Mouse (Mus musculus) lung, postnatal 14 days (tissue): Measurements from ENCODE around the gene Sgk1.
"Not testable (repeated sequence)": the region's sequence is repeated elsewhere in the genome, so short reads cannot be mapped to it uniquely, and the experiment has no call there.

Source experiments
- DNase-seq: peaks from one replicate; pipeline ENCODE4 v3.0.0; 2021

Gene Sgk1

DNA sequence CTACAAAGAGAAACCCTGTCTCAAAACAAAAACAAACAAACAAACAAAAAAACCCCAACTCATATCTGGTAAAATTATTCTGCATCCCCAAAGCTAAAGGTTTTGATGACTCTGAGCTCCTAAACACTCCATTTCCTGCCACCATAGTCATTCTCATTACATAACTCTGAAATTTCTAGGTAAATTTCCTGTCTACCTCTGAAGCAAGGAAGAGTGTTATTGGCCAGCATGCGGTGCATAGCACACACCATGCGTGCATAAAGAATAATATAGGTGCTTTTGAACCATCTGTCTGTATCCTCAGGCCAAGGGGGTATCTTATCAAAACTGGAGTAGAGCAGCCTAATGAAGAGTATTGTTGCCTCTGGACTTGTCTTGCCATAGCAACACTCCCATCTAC lies 13.8 kb upstream of the Sgk1 start:
- DNase-seq = no peak

DNA sequence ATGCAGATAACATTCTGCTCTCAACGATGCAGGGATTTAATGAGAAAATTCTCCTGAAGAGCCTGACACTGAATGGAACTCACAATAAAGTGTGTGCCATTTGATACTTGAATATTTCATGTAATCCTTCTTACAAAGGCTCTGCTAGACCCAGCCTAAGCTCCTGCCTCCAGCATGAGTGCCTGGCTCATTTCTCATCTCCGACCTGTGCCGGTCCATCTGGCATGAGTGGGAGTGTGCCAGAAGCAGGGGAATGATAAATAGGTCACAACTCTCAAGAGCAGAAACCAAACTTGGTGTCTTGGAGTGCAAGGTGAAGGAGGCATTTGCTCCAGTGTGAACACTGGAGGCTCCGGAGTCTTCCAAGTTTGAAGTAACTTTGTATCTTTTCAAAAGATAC lies 13.4 kb upstream of the Sgk1 start:
- DNase-seq = no peak

DNA sequence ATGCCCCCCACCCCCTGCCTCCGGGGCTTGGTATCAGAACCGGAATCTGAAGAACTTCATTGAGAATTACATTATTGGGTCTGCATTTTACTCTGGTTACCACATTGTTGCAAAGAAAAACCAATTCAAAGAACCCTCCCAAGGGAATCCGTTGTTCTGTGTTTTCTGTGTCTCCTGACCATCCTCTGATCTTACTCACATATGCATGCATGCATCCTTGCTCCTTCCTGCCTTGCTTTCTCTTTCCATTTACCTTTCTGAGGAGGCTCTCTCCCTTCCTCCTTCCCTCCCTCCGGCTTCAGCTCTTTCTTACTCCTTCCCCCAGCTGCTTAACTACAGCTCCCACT lies 174 bp upstream of the Sgk1 start:
- DNase-seq = no peak

DNA sequence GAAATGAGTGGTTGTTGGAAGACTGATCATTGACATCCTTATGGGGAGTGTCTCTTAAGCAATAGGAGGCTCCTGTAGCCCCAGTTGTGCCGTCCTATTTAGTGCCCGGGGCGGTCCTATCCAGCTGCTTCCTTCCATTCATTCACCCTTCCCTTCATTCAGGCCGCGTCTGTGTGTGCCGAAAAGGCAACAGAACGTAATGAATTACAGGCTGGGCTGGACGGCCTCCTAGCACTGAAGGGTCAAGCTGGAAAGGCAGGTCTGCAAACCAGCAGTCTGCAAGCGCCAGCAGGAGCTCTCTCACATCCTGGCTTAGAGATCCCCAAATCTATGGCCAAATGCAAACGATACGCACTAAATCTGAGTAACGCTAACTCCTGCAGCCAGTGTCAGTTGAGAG lies 1.6 kb downstream of the Sgk1 start:
- DNase-seq = no peak

DNA sequence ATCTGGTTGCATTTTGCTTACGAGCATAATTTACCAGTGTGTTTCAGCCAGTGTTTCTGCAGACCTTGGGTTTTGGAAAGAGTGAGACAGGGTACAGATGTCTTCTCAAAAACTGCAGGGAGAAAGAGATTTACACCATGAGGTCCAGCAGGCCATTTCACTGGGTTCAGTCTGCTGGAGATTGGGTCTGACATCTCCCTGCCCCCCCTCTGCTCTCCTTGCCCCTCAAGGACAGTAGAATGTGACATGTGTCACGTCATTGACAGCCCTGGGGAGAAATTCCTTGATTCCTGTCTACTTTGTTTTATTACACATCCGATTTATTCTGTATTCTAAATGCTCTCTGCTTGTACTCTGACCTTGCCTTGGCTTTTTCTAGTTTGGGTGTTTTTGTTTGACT lies 2.5 kb downstream of the Sgk1 start:
- no peak for DNase-seq

DNA sequence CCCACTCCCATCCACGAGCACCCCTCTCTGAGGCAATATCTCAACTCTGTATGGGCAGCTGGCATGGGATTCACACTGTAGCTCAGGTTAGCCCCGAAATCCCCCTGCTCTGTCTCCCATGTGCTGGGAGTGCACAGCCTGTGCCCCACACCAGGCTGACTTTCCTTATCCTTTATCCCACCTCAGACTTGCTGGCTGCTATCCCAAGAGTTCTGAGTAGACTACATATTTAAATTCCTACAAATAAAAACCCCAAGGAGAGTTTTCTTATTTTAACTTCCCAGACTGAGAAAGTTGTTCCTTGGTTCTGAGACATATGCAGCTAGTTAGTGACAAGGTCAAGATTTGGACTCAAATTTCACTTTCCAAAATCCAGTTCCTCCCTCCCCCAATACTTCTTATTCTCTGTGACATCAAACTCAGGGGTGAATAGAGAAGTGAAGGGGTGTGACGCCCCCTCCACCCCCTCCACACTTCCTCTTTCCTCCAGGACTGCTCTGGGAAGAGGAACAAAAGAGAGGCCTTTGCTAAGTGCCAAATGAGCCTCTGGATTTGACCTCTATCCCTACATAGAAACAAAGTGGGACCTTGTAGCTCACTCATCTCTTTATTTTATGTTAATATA lies 7.3 kb downstream of the Sgk1 start:
- DNase-seq = no peak

DNA sequence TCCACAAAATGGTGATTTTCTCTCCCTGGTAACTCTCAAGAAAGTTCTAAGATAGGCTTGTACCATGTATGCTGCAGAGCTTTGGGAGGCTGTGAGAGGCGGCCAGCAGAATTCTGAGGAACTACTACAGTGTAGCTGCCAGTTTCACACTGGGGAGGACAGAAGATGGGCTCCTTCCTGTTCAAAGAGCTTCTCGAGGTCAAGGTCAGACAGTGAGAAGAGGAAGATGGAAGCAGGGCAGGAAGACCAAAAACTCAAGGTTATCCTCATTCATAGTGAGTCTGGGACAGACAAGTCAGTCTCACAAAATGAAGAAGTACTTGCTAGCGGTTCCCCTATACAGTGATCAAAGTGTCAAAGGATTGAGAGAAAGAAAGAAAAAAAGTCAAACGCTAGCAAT lies 8.3 kb downstream of the Sgk1 start:
- DNase-seq = no peak

DNA sequence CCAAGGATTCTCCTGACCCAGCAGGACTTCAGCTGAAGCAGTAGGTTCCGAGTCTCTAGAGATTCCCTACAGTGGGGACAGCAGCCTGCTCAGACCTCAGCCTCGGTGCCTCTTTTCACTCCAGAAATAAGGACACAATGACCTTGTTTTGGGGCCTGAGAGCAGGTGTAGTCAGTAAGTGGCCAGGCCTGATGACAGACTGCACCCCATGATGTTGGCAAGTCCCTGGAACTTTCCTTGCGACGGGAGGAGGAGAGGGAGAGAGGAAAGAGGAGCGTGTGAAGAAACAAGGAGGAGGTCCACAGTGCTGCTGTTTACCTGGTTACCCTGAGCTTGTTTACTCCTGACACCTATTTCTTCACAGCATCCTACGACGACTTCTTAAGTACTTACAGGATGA lies 9.5 kb downstream of the Sgk1 start:
- no peak for DNase-seq

DNA sequence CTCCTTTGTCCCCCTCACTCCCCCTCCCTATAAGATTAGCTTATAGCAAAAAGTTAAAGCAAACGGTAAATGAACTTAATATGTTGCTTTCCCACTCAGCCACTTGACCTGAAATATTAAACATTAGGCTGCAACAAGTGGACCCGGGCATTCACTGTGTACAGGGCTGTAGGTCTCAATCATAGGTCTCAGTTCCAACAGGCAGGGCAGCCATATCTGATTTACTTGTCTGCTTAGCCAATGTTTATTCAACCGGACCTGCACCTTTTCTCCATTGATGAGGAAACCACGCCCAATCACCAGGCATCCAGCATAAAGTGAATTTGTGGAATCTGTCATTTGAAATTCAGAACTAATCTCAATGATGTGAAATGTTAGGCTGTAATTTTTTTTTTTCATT lies 10.1 kb downstream of the Sgk1 start:
- DNase-seq = no peak

DNA sequence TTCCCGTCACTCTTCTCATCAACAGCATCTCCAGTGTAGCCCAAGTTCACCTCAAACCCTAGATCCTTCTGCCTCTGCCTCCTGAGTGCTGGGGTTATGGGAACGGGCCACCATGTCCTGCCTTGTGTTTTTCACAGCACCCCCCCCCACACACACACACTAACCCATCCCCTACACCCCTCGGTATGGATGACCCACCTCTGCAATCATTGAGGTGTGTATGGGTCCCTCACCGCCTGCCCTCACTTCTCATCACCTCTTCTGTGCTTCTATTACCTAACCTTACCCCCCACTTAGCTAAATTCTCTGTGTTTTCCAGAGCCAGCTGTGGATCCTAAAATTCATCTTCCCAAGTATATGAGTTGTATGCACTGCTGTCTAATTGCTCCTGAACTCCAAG lies 16.4 kb downstream of the Sgk1 start:
- DNase-seq = no peak

DNA sequence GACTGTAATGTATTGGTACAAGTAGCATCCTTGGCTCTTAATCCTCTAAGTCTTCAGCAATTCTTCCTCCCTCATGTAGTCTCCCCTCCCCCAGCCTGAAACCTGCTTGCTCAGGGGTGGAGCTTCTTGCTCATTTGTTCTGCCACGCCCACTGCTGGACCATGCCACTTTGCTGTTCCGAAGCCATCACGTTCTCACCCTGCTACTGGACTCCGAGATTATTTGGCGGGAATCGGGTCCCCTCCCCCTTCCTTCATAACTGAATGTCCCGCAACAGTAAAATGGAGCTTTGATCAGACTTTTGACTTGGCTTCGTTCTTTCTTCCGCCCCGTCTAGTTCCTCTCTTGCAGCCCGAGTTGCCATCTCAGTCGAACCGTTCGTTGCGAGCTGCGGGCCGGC lies 16.9 kb downstream of the Sgk1 start:
- DNase-seq = not testable (repeated sequence)

DNA sequence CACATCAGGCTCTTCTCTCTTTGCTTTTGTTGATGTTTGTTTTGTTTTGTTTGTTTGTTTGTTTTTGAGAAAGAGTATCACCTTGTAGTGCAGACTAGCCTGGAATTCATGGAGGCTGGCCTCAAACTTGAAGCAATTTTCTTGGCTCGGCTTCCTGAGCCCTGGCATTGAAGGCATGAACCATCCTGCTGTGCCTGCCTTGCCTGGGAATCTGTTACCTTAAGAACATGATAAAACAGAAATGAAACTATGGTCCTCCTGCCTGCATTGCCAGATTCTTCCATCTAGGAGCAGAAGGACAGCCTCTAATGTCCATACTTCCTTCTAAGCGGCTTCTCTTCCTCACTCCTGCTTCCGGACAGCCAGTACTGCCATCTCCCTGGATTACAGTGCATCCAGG lies 17.4 kb downstream of the Sgk1 start:
- no peak for DNase-seq

DNA sequence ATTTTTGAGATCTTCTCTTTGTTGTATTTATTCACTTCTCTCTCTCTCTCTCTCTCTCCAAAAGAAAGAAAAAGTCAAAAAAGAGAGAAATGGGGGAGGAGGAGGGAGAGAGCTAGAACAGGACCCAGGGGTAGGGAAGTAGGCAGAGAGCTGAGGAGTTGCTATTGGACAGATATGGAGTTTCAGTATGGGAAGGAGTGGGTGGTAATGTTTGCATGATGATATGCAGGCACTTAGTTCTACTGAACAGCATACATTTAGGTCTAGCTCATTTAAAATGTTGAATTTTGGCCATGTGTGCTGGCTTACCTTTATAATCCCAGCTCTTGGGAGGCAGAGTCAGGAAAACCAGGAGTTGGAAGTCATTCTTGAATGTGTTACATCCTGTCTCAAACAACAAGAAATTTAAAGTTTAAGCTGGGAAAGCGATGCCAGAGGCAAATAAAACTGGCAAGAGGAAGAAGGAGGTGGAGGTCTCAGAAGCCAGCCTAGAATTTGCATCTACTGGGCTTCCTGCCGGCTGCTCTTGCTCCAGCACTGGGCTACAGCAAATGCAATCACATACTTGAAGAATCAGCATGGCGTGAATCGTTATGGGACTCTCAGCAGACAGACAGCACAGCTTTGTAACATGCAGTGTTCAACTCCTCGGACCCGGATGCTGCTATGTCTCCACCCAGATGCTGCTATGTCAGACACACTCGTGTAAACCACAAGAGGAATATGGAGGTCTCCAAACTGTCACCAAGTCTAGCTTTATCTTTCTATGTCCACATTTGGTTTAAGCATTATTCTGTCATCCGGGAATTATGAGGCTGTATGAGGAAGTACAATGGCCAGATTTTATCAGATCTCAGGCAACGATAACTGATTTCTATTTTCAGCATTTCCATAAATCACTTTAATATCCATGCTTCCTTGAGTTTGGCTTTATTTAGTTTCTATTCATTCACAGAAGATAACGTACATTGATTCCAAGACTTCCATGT lies 20.5 kb downstream of the Sgk1 start:
- DNase-seq = no peak

DNA sequence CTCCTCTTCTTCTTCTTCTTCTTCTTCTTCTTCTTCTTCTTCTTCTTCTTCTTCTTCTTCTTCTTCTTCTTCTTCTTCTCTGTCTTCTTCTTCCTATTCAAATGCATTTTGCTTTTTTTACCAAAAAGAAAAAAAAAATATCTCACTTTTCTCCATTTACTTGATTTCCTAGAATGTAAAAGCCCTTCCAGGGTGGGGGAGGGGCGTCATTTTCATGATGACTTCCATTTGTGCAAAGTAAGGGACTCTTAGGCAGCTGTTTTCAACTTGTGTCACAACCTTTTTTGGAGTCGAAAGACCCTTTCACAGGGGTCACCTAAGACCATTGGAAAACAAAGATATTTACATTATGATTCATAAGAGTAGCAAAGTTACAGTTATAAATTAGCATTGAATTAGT lies 22.2 kb downstream of the Sgk1 start:
- DNase-seq = no peak

DNA sequence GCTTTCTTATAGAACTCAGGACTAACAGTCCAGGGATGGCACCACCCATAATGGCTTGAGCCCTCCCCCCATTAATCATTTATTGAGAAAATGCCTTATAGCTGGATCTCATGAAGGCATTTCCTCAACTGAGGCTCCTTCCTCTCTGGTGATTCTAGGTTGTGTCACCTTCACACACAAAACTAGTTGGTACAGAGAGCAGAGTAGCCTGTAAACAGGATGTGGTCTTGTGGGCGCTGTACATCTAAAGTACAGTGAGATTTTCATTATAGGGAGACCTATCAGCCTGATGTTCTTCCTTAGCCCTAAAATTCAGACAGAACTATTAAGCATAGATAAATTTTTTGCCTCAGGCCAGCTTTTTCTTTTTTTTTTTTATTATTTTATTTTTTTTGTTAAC lies 23.6 kb downstream of the Sgk1 start:
- no peak for DNase-seq

DNA sequence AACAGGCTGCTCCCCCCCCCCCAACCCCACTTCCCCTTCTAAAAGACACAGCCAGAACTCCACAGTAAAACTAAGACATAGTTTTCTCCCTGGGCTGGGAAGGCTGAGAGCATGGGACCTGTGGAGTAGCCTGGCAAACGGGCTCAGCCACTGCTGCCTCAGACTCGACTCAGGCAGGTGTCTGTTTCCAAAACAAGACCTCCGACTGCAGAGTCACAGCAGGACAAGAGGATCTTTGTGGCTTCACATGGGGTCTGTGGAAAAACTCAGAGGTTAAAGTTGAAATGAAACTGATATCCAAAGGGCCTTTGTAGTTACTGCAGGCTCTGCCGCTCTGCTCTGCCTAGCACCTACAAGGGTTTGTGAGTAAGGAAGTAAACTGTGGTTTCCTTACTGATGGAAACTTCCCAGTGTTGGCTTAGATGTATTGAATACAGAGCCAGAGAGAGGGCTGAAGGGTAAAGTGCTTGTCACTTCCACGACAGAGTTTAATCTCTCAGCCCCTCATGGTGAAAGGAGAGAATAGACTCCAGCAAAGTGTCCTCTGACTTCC lies 25.0 kb downstream of the Sgk1 start:
- no peak for DNase-seq

DNA sequence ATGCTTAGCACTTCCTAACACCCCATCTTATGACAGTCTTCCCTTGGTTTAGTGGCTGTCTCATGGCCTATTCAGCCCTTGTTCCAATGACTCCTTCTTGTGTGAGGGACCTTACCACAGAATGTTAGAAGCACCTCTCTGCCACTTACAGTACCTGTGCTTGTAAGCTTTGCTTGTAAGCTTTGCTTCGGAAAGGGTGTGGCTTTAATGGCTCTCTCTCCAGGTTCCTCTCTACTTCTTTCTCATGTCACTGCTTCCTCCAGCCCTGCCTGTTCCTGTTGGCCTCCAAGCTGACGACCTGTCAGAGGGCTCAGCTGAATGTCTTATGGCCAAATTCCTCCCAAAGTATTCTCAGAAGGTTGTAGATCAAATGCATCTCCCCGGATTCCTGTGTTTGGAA lies 25.8 kb downstream of the Sgk1 start:
- no peak for DNase-seq

DNA sequence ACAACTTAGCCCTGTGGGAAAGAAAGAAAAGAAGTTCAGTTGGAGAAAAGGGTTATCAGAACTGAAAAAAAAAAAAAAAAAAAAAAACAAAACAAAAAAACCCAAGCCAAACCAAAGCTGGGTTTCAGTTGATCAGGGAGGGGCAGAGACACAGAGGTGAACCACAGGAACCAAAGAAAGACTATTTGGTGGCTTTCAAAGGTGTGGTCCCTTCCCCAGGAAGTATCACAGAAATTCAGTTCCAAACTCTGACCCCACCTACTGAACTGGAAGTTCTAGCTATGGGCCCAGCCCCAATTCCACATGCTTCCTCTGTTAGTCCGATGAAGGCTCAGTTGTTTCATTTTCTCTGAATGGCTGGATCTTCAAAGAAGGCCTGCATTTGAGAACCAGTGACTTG lies 26.7 kb downstream of the Sgk1 start:
- no peak for DNase-seq

DNA sequence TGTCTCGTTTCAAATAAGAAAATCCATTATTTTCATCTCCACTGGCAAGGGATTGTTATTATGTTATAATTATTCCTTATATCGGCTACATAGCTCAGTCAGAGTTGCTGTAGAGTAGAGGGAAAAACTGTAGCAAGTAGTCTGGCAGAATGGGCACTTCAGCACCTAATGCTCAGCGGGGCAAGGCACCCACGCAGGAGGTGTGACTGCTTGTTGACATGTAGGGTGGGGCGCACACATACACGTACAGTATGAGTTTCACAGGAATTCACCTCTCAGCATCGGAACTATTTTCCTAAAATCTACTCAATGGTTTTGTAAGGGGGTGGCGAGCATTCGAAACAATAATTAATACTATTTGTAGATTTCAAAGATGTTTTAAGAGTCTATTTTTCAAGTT lies 28.4 kb downstream of the Sgk1 start:
- DNase-seq = no peak

DNA sequence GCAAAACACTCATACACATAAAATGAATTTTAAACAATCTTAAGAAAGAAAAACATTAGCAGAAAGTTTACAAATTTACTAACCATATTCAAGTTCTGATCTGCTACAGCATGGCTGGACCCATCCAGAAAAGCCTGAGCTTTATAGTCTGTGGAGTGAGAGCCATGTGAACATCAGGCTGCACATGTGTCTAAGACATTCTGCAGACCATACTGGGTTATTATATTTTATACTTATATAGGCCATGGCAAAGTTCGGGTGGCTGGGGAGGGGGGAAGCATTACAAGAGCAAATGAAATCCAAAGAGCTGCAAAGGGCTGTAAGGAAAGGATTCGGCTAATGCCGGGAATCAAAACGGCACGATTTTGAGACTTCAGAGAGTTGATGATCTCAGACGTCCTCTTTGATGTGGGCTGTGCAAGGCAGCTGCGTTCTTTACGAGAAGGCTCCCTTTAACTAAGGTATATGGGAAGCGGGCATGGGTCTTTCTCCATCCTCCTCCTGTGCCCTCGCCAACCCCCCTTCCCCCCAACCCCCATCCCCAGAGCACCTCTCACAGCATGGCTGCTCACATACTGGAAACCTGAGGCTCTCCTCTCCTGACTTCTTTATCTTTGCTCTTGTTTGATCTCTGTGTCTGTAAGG lies 29.4 kb downstream of the Sgk1 start:
- no peak for DNase-seq

DNA sequence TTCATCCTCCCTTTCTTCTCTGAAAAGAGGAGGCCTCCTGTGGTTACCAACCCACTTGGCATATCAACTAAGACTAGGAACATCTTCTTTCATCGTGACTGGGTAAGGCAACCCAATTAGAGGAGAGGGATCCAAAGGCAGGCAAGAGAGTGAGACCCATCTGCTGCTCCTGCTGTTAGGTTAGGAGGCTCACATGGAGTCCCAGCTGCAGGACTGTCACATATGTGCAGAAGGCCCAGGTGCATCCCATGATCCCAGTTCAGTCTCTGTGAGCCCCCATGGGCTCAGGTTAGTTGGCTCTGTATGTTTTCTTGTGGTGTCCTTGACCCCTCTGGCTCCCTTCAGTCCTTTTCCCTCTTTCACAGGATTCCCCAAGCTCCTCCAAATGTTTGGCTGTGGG lies 32.8 kb downstream of the Sgk1 start:
- no peak for DNase-seq

DNA sequence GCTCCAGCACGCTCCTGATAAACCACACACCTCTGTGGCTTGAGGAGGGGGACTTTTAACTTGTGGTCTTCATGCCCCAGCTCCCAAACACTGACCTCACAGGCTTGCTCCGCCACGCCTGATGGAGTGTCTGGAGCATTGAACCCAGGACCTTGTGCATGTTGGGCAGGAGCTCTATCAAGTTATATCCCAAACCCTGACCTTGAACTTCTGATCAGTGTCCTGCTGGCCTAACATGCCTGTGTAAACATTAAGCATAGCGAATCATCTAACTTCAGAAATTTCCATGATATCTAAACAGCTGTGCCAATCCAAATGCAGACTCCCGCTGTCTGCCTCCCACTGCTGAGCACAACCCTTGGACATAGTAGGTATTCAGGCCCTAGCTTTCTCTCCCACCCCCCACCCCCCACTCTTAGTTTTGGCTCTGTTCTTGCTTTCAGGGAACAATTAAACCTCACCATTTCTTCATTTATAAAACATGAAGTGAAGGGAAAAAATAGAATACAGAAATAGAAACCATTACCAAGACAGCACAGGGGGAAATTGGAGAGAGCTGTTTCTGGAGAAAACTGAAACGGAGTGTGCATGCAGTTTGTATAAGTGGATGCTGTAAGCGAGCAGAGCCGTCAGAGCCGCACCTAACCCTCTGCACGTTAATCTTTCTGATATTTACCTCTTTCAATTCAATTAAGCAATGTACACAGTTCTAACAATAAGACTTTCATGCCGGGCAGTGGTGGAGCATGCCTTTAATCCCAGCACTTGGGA lies 34.5 kb downstream of the Sgk1 start:
- DNase-seq = no peak
